13 mouse cellular contexts compared by ENCODE assay signal in genomic region chr19:8590954-8591353, GRCm38 (mm10). TPM values are rescaled to one million over a fixed set of nuclear protein-coding genes. Genes with fewer than 3 reads are reported as not detected.
DNase-seq lines count a peak whose midpoint lies in the region; ATAC-seq and TF ChIP-seq lines count a peak whose summit lies in the region.
"Had no signal": no experiment of that assay in that cellular context is flagged by ENCODE, and none has a peak within 500 bp of the region (broad histone marks: within the 10 kb centered on the region; RNA-seq: fewer than 3 reads in every experiment).

Gene Slc22a8, plus strand, starts transcription at chr19:8591254.

- no peak for TF ChIP-seq EP300 in liver, postnatal 0 days (IDR thresholded peaks at IDR 0.05; ENCODE audit: low read depth)

- no peaks in the 10 kb centered on the region for H3K9me3 ChIP-seq in hindbrain, embryonic 14.5 days (ENCODE audit: control insufficient read depth, low read length)
- H3K9me3 ChIP-seq in hindbrain, embryonic 12.5 days (replicated peaks): no peaks in the 10 kb centered on the region
- no peaks in the 10 kb centered on the region for H3K9me3 ChIP-seq in hindbrain, postnatal 0 days (ENCODE audit: low read length)
- no peaks in the 10 kb centered on the region for H3K9me3 ChIP-seq in liver, postnatal 0 days (ENCODE audit: low read length)

- no peaks in the 10 kb centered on the region for H3K36me3 ChIP-seq in hindbrain, embryonic 14.5 days (replicated peaks; ENCODE audit: control insufficient read depth, insufficient read depth)
- H3K36me3 ChIP-seq in hindbrain, embryonic 12.5 days: no peaks in the 10 kb centered on the region
- no peaks in the 10 kb centered on the region for H3K36me3 ChIP-seq in hindbrain, postnatal 0 days (ENCODE audit: insufficient read depth, low read length)
- H3K36me3 ChIP-seq in liver, postnatal 0 days (replicated peaks; ENCODE audit: insufficient read depth, low read length): no peaks in the 10 kb centered on the region

- no peak for DNase-seq in hindbrain, embryonic 14.5 days (ENCODE audit: low spot score)
- peak; percentile 11 for DNase-seq in lung, postnatal 10 days
- DNase-seq in lung, postnatal 36 days: no peak
- DNase-seq in hindbrain, postnatal 0 days (ENCODE audit: low spot score): no peak
- DNase-seq in liver, postnatal 0 days: no peak
- no peak for DNase-seq in spleen, adult 18-20 months
- DNase-seq in B cell, adult 2 months: no peak
- DNase-seq: cerebellum, adult 18-20 months; gastrocnemius, postnatal 10 days had no signal

- 0 out of 2 replicates have a peak within 1 kb of the TSS, but pooled peaks have one; percentile 6 for H3K9ac ChIP-seq in hindbrain, embryonic 14.5 days
- H3K9ac ChIP-seq in hindbrain, embryonic 12.5 days: no peak within 1 kb of the TSS
- no peak within 1 kb of the TSS for H3K9ac ChIP-seq in hindbrain, postnatal 0 days (replicated peaks; ENCODE audit: low read length)
- H3K9ac ChIP-seq in liver, postnatal 0 days (replicated peaks): no peak within 1 kb of the TSS

- no peaks in the 10 kb centered on the region for H3K27me3 ChIP-seq in hindbrain, embryonic 14.5 days (ENCODE audit: control insufficient read depth, insufficient read depth, low read length)
- H3K27me3 ChIP-seq in hindbrain, embryonic 12.5 days: no peaks in the 10 kb centered on the region
- H3K27me3 ChIP-seq in hindbrain, postnatal 0 days (ENCODE audit: insufficient read depth, low read length): no peaks in the 10 kb centered on the region
- no peaks in the 10 kb centered on the region for H3K27me3 ChIP-seq in liver, postnatal 0 days (ENCODE audit: insufficient read depth, low read length)

- WGBS in hindbrain, embryonic 14.5 days: 53% methylated on average over 8 of the region's 8 CpGs
- 62% methylated on average over 8 of the region's 8 CpGs for WGBS in hindbrain, embryonic 12.5 days
- 56% methylated on average over 8 of the region's 8 CpGs for WGBS in hindbrain, postnatal 0 days
- 70% methylated on average over 8 of the region's 8 CpGs for WGBS in liver, postnatal 0 days (ENCODE audit: insufficient replicate concordance)

- H3K4me2 ChIP-seq in hindbrain, embryonic 14.5 days (replicated peaks): 0 out of 2 replicates have a peak within 1 kb of the TSS, but pooled peaks have one; percentile 1
- H3K4me2 ChIP-seq in hindbrain, embryonic 12.5 days (replicated peaks): no peak within 1 kb of the TSS
- H3K4me2 ChIP-seq in hindbrain, postnatal 0 days (ENCODE audit: low read depth, low read length): peak within 1 kb of the TSS; percentile 11; the same call in 1 of the 2 replicates
- H3K4me2 ChIP-seq in liver, postnatal 0 days (ENCODE audit: low read depth, low read length): no peak within 1 kb of the TSS

- H3K27ac ChIP-seq in hindbrain, embryonic 14.5 days: 0 out of 2 replicates have a peak within 1 kb of the TSS, but pooled peaks have one; percentile 16
- no peak within 1 kb of the TSS for H3K27ac ChIP-seq in hindbrain, embryonic 12.5 days
- 0 out of 2 replicates have a peak within 1 kb of the TSS, but pooled peaks have one; percentile 32 for H3K27ac ChIP-seq in hindbrain, postnatal 0 days
- peak within 1 kb of the TSS; percentile 48; the same call in 1 of the 2 replicates for H3K27ac ChIP-seq in liver, postnatal 0 days (ENCODE audit: low read depth)

- no peak for TF ChIP-seq CTCF in hindbrain, postnatal 0 days (IDR thresholded peaks at IDR 0.05; ENCODE audit: low read depth)
- TF ChIP-seq CTCF in liver, postnatal 0 days (IDR thresholded peaks at IDR 0.05; ENCODE audit: low read depth): no peak

- no peaks in the 10 kb centered on the region for H3K4me1 ChIP-seq in hindbrain, embryonic 14.5 days (replicated peaks; ENCODE audit: control insufficient read depth, insufficient read depth, low read length)
- peaks cover 13% of the 10 kb centered on the region for H3K4me1 ChIP-seq in hindbrain, embryonic 12.5 days
- no peaks in the 10 kb centered on the region for H3K4me1 ChIP-seq in hindbrain, postnatal 0 days (ENCODE audit: insufficient read depth, low read length)
- peaks cover 24% of the 10 kb centered on the region for H3K4me1 ChIP-seq in liver, postnatal 0 days (ENCODE audit: insufficient read depth)

- no peak for ATAC-seq in hindbrain, embryonic 14.5 days (ENCODE audit: low FRiP score)
- no peak for ATAC-seq in hindbrain, embryonic 12.5 days (ENCODE audit: low FRiP score)
- ATAC-seq in hindbrain, postnatal 0 days: no peak
- no peak for ATAC-seq in liver, postnatal 0 days

- no peak within 1 kb of the TSS for H3K4me3 ChIP-seq in hindbrain, embryonic 14.5 days (replicated peaks; ENCODE audit: low read length)
- no peak within 1 kb of the TSS for H3K4me3 ChIP-seq in hindbrain, embryonic 12.5 days
- no peak within 1 kb of the TSS for H3K4me3 ChIP-seq in hindbrain, postnatal 0 days (ENCODE audit: low read length)
- no peak within 1 kb of the TSS for H3K4me3 ChIP-seq in liver, postnatal 0 days (ENCODE audit: low read depth, low read length)

RNA-seq across cellular contexts. Expression of gene Slc22a8, which starts in this region (rescaled TPM):
- polyA plus RNA-seq in hindbrain, embryonic 14.5 days (2014; fragmentation: Nextera tagmentation; extraction: Ambion mirVana): 9.2 and 11.9 TPM in 2 replicates
- polyA plus RNA-seq in hindbrain, embryonic 12.5 days (2016; fragmentation: Nextera tagmentation; extraction: Ambion mirVana): 0.89 and 0.93 TPM in 2 replicates
- 15.7 and 18.5 TPM in 2 replicates for total RNA-seq in hindbrain, postnatal 0 days (2014; rRNA removed)
- polyA plus RNA-seq in hindbrain, postnatal 0 days (2015; fragmentation: Nextera tagmentation; extraction: Ambion mirVana): 18.2 and 19.9 TPM in 2 replicates
- polyA plus RNA-seq in liver, postnatal 0 days (2015; fragmentation: Nextera tagmentation; extraction: Ambion mirVana): 0.27 TPM in 2 replicates
- total RNA-seq: hematopoietic stem cell, adult 5-6 weeks had no signal
- polyA plus RNA-seq: large intestine, adult 2 months; urinary bladder, adult 2 months had no signal

Comparison
In these comparisons a context has a peak if more than half of its experiments do, and no peak if none do; other contexts are left out.
1. H3K4me2 ChIP-seq: peak in hindbrain, embryonic 14.5 days (single experiment) and hindbrain, postnatal 0 days (single experiment); none in hindbrain, embryonic 12.5 days (single experiment) and liver, postnatal 0 days (single experiment).